Mouse (Mus musculus): ENCODE measurements around the gene Numbl. TPM values are rescaled to one million over a fixed set of nuclear protein-coding genes. Genes with fewer than 3 reads are reported as not detected.

Gene Numbl
- polyA plus RNA-seq, 1 experiment from 2014 or later, result 20.1 TPM

- ATAC-seq (replicated peaks; ENCODE audit: low FRiP score) (peak; percentile 26), DNase-seq (ENCODE audit: low spot score) (peak; percentile 88)
- Histone ChIP-seq H3K4me3 (ENCODE audit: low read depth, low read length) (peak overlapping the region; percentile 29), H3K4me1 (replicated peaks; ENCODE audit: control insufficient read depth, insufficient read depth, low read length) (peaks cover 21% of the 10 kb centered on the region), H3K9me3 (ENCODE audit: control insufficient read depth, low read length) (no peaks in the 10 kb centered on the region), H3K27ac (ENCODE audit: low read depth, low read length) (no peak overlapping the region), H3K4me2 (ENCODE audit: low read depth, low read length, severe bottlenecking) (peak overlapping the region; percentile 44), H3K36me3 (ENCODE audit: control insufficient read depth, insufficient read depth, low read length) (no peaks in the 10 kb centered on the region), H3K9ac (ENCODE audit: low read length) (no peak overlapping the region; the same call in 1 of the 2 replicates), H3K27me3 (ENCODE audit: control insufficient read depth, insufficient read depth, low read length) (peaks cover 92% of the 10 kb centered on the region)
- WGBS, result under 1% methylated on average over 38 of the region's 39 CpGs
Measured at GRCm38 (mm10) chr7:27330709-27331540, 72.7 kb downstream of the Numbl start.

- Histone ChIP-seq H3K4me1 (replicated peaks; ENCODE audit: control insufficient read depth, insufficient read depth, low read length) (peaks cover 18% of the 10 kb centered on the region), H3K4me2 (ENCODE audit: low read depth, low read length, severe bottlenecking) (no peak overlapping the region), H3K4me3 (ENCODE audit: low read depth, low read length) (no peak overlapping the region), H3K9ac (ENCODE audit: low read length) (no peak overlapping the region), H3K27ac (ENCODE audit: low read depth, low read length) (no peak overlapping the region), H3K36me3 (ENCODE audit: control insufficient read depth, insufficient read depth, low read length) (no peaks in the 10 kb centered on the region), H3K27me3 (ENCODE audit: control insufficient read depth, insufficient read depth, low read length) (peaks cover 87% of the 10 kb centered on the region), H3K9me3 (ENCODE audit: control insufficient read depth, low read length) (no peaks in the 10 kb centered on the region)
- ATAC-seq (replicated peaks; ENCODE audit: low FRiP score), result no peak
- WGBS, result 2% methylated on average over 8 of the region's 8 CpGs
- DNase-seq (ENCODE audit: low spot score), result peak; percentile 58
Measured at GRCm38 (mm10) chr7:27331541-27331851, 73.3 kb downstream of the Numbl start.

Other genes starting within 250 kb of the Numbl start
- gene Cyp2a12, start 229.4 kb upstream of the Numbl start, polyA plus RNA-seq (2014; fragmentation: Nextera tagmentation; extraction: Ambion mirVana), result not detected in 2 replicates
- not detected in 2 replicates for gene Cyp2f2, start 138.5 kb upstream of the Numbl start, polyA plus RNA-seq (2014; fragmentation: Nextera tagmentation; extraction: Ambion mirVana)
- 0.27 TPM in 1 of 2 replicates, not detected in the other for gene Cyp2t4, start 104.7 kb upstream of the Numbl start, polyA plus RNA-seq (2014; fragmentation: Nextera tagmentation; extraction: Ambion mirVana)
- gene Egln2, start 91.6 kb upstream of the Numbl start, polyA plus RNA-seq (2014; fragmentation: Nextera tagmentation; extraction: Ambion mirVana), result 60.7 and 70.2 TPM in 2 replicates
- gene Rab4b, start 79.5 kb upstream of the Numbl start, polyA plus RNA-seq (2014; fragmentation: Nextera tagmentation; extraction: Ambion mirVana), result 52.3 and 52.5 TPM in 2 replicates
- 0.98 TPM in 1 of 2 replicates, not detected in the other for gene Gm21983, start 77.3 kb upstream of the Numbl start, polyA plus RNA-seq (2014; fragmentation: Nextera tagmentation; extraction: Ambion mirVana)
- gene Mia, start 77.3 kb upstream of the Numbl start, polyA plus RNA-seq (2014; fragmentation: Nextera tagmentation; extraction: Ambion mirVana), result 1.6 and 2.4 TPM in 2 replicates
- 4.5 and 5.3 TPM in 2 replicates for gene BC024978, start 62.7 kb upstream of the Numbl start, polyA plus RNA-seq (2014; fragmentation: Nextera tagmentation; extraction: Ambion mirVana)
- gene Snrpa, start 62.2 kb upstream of the Numbl start, polyA plus RNA-seq (2014; fragmentation: Nextera tagmentation; extraction: Ambion mirVana), result 369 and 390 TPM in 2 replicates
- gene Itpkc, start 29.8 kb upstream of the Numbl start, polyA plus RNA-seq (2014; fragmentation: Nextera tagmentation; extraction: Ambion mirVana), result 6.6 and 8.1 TPM in 2 replicates
- gene Coq8b, start 25.4 kb upstream of the Numbl start, polyA plus RNA-seq (2014; fragmentation: Nextera tagmentation; extraction: Ambion mirVana), result 15.1 and 18.1 TPM in 2 replicates
- 11.9 and 13.0 TPM in 2 replicates for gene Ltbp4, start 79.3 kb downstream of the Numbl start, polyA plus RNA-seq (2014; fragmentation: Nextera tagmentation; extraction: Ambion mirVana)
- gene Shkbp1, start 97.6 kb downstream of the Numbl start, polyA plus RNA-seq (2014; fragmentation: Nextera tagmentation; extraction: Ambion mirVana), result 64.3 and 67.6 TPM in 2 replicates
- gene Gm20479, start 99.0 kb downstream of the Numbl start, polyA plus RNA-seq (2014; fragmentation: Nextera tagmentation; extraction: Ambion mirVana), result not detected in 2 replicates
- gene Sptbn4, start 189.3 kb downstream of the Numbl start, polyA plus RNA-seq (2014; fragmentation: Nextera tagmentation; extraction: Ambion mirVana), result 0.19 and 0.28 TPM in 2 replicates
- gene Blvrb, start 189.5 kb downstream of the Numbl start, polyA plus RNA-seq (2014; fragmentation: Nextera tagmentation; extraction: Ambion mirVana), result 34.4 and 38.0 TPM in 2 replicates
- 23.0 and 23.4 TPM in 2 replicates for gene Sertad3, start 215.3 kb downstream of the Numbl start, polyA plus RNA-seq (2014; fragmentation: Nextera tagmentation; extraction: Ambion mirVana)
- 16.3 and 18.2 TPM in 2 replicates for gene Sertad1, start 228.5 kb downstream of the Numbl start, polyA plus RNA-seq (2014; fragmentation: Nextera tagmentation; extraction: Ambion mirVana)
- 1.2 and 1.3 TPM in 2 replicates for gene Prx, start 240.9 kb downstream of the Numbl start, polyA plus RNA-seq (2014; fragmentation: Nextera tagmentation; extraction: Ambion mirVana)

Data from forebrain, embryonic 11.5 days (tissue).